Mouse (Mus musculus) cerebellum, adult 11-12 months (tissue): ENCODE data around the gene Exoc6.
"Not testable (repeated sequence)": the region's sequence is repeated elsewhere in the genome, so short reads cannot be mapped to it uniquely, and the experiment has no call there.

ENCODE experiments used
- DNase-seq: peaks from one replicate; pipeline ENCODE4 v3.0.0; 2022

The Exoc6 gene

DNA sequence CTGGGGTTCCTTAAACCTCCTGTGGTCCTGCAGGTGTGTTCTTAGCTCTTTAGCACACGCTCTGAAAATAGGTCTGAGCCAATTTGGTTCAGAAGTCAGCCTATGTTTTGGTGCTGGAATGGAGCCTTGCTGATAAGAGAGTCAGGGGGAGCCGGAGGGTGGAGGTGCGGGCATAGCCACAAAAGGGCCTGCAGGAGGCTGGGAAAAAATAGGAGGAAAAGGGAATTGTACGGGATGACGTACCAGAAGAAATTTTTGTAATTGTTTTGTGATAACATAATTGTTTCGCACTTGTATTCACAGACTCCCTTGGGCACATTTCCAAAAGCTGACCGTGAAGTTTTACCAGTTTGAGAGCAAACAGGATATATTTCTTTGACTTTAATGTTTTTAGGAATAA is 10.0 kb upstream of the Exoc6 start:
- no peak for DNase-seq

- DNase-seq, result no peak
These were observed 6.5 kb upstream of the Exoc6 start for GRCm38 (mm10) chr19:37543537-37544326.

DNA sequence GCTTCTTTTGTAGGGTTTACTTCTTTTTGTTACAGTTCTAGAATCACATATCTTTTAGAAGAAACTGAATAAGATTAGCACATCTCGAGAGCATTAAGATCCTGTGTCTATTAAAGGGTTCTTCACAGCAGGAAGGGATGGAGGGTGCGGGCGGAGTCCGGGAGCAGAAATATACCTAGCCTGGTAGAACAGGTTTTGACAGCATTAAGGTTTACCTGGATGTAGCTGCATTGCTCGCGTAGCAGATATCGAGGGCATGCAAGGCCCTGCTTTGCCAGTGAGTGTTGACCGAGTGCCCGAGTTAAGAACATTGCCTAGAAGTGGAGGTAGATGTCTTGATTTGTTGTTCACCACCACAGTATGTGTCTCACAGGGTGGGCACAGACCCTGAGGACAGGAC is 5.7 kb upstream of the Exoc6 start:
- DNase-seq, result no peak

GRCm38 (mm10) chr19:37545231-37545630 is 5.0 kb upstream of the Exoc6 start:
- DNase-seq, result no peak

- DNase-seq, result no peak
These were observed 4.5 kb upstream of the Exoc6 start for GRCm38 (mm10) chr19:37545725-37546124.

GRCm38 (mm10) chr19:37546776-37547175 is 3.4 kb upstream of the Exoc6 start:
- DNase-seq, result no peak

GRCm38 (mm10) chr19:37551040-37551566 is 885 bp downstream of the Exoc6 start:
- no peak for DNase-seq

DNA sequence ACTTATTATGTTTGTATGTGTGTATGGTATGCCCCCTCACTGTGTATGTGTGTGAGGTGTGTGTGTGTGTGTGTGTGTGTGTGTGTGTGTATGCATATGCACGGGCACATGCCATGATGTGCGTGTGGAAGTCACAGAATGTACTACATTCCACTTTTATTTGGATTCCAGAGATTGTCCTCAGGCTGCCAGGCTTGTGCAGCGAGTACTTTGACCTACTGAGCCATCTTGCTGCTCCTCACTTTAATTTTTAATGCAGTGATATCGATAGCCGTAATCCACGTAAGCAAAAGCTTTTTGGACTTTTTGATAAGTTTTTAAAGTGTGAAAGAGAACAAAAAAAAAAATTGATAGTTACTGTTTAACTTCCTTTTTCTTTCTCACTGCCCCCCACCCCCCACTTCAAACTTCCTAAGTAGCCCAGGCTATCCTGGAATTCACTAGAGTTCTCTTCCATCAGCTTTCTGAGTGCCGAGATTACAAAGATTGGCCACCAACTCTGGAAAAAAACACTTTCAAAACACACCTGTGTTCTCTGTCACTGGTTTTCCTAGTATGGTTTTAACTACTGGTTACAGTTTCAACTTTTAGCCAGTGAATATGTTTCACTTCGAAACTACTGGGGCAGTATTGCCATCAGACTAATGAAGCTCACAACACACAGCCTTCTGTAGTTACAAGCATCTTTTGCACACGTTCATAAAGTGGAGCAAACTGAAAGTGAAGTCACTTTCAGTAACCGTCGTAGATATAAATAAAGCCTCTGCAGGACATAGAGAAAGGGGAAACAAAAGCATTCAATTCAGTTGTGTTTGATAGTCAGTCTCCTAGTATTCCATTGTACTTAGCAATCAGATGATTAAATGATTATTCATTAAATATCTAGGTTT is 3.4 kb downstream of the Exoc6 start:
- no peak for DNase-seq

DNA sequence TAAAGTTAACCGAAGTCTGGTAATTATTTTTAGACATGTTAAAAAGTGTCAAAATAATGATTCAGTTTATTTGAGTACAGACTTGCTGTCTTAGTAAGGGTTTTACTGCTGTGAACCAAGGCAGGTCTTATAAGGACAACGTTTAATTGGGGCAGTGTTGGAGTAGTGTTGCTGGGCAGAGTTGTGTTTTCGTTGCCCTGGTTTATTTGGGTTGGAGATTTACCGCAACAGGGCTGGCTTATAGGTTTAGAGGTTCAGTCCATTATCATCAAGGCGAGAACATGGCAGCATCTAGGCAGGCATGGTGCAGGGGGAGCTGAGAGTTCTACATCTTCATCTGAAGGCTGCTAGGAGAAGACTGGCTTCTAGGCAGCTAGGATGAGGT is 4.0 kb downstream of the Exoc6 start:
- DNase-seq, result not testable (repeated sequence)

GRCm38 (mm10) chr19:37555863-37556566 is 5.8 kb downstream of the Exoc6 start:
- no peak for DNase-seq

DNA sequence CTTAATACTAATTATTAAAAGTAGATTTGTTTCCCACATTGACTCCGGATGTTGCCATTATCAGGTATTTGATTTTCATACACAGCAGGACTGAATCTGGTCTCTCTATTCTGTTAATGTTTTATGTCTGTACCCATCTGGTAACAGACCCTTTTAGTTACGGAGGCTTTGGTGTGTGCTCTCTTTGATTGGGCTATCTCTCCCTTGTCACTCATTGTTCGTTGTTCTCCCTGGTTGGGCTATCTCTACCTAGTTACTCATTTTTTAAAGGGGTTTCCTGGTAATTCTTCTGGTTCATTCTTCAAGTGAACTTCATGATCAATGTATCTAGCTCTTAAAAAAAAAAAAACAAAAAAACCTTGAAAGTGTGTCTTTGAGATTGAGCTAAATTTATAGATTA is 7.7 kb downstream of the Exoc6 start:
- DNase-seq, result no peak

- no peak for DNase-seq
These were observed 9.3 kb downstream of the Exoc6 start for GRCm38 (mm10) chr19:37559286-37560079.

DNA sequence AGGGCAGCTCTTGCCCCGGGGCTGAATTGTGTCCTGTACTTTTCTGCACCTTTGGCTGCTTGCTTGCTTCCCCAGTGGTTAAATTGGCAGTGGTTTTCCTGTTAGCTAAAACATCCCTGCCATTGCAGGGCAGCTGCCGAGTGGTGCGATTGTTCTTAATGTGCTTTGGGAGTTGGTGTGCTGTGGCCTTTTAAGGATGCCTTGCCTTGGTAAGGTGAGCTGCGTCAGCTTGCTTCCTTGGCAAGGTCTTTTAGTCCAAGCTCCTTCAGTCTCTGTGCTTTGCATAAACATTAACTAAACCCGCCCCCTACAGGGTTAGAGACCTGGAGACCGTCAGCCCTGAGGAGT is 9.8 kb downstream of the Exoc6 start:
- no peak for DNase-seq

GRCm38 (mm10) chr19:37561106-37561892 is 11.1 kb downstream of the Exoc6 start:
- DNase-seq, result no peak

- DNase-seq, result no peak
These were observed 13.5 kb downstream of the Exoc6 start for GRCm38 (mm10) chr19:37563763-37564162.

- no peak for DNase-seq
These were observed 15.6 kb downstream of the Exoc6 start for GRCm38 (mm10) chr19:37565806-37566205.

- no peak for DNase-seq
These were observed 19.1 kb downstream of the Exoc6 start for GRCm38 (mm10) chr19:37569186-37569754.

DNA sequence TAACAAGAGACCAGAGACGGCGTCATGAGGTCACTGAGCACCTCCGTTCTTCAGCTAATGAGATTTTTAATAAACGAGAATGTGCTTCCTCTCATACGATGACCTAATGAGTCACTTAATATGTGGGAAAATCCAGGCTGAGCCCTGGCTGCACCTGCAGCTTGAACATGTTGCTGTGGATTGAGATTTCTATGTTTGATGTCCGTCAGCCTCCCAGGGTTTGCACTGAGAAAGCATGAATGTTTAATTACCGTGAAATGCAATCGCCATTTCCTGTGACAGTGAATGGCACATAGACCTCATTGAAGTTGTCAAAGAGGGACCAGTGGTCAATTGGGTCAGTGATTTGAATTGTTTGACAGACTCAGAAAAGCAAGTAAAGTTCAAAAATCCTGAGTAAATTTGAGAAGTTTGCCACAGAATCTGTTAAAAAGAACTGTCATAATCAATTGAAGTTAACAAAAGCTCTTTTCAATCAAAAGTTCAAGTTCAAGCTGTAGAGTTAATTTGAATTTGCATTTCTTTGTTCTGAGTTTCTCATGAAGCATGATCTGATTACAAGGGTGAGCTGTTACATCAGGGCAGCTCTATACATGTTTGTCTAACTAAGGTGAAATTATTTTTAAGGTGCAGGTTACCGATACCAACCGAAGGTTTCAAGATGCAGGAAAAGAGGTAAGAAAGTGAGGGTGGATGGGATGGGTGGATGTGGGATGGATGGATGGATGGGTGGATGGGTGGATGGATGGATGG is 20.9 kb downstream of the Exoc6 start:
- no peak for DNase-seq

DNA sequence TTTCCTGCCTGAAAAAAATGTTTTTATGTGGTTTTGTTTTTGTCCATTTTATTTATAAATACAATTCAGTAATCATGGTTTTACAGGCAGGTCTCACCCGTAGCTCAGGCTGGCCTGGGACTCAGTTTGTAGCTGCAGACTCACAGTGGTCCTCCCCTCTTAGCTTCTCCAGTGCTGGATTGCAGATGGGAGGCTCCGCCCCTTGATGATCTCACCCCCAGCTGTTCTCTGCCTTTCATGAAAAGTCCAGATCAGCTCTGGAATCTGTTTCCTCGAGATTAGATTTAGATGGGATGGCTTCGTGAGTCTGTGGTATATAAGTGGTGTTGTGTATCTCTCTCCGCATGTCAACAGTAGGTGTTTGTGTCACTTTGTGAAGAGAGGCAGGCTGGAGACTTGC is 24.6 kb downstream of the Exoc6 start:
- no peak for DNase-seq

DNA sequence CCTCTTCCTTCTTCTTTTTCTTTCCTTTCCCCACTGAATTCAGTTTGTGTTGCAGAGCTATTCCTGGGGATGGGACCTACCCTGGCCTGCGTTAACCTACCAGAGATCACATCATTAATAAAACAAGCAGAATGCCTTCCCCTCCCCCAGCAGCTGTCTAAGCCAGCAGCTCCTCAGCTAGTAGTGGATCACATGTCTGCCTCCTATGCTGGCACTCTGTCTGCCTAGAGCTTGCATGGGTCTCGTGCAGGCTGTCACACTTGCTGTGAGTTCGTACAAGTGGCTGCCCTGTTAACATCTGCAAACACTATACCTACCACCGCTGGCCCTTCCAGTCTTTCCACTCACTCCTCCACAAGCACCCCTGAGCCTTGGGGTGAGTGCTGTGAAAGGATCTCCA is 29.4 kb downstream of the Exoc6 start:
- DNase-seq, result no peak

DNA sequence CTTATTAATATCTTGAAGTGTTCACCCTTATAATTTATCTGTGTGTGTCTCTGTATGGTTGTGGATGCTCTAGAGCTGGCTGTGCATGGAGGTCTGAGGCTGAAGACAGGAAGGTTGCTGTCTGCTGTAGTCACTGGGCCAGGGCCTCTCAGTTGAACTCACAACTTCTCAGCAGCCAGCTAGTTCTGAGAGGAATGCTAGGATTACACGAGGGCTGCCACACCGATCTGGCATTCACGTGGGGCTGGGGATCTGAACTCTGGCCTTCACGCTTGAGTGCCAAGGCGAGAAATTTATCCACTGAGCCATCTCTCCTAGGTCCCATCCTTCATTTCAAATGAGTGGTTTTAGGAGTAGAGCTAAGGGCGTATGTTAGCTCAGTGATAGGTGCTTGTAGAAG is 30.2 kb downstream of the Exoc6 start:
- no peak for DNase-seq
